Mouse (Mus musculus): ENCODE measurements around the gene Fmnl3. TPM values are rescaled to one million over a fixed set of nuclear protein-coding genes. Genes with fewer than 3 reads are reported as not detected.

Gene Fmnl3
- total RNA-seq, 1 experiment from 2014 or later, result 32.8 TPM

DNA sequence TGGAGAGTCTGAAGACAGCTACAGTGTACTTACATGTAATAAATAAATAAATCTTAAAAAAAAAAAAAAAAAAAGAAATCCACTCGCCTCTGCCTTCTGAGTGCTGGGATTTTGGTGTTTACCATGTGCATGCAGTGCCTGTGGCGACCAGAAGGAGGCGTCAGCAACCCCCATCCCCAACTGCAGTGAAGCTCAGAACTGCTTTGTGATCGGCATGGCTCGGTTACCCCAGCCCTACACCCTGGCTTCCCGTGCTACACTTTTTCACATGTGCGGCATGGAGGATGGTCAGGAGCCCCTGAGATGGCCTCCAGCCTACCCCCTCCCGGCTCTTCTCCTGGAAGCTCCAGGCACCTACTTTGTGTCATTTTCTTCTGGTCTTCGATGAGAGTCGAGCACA is 86.8 kb downstream of the Fmnl3 start:
- peak; percentile 25; the same call in 1 of the 2 replicates for ATAC-seq (ENCODE audit: extremely low read depth, insufficient number of reproducible peaks, low FRiP score, poor library complexity, severe bottlenecking)

DNA sequence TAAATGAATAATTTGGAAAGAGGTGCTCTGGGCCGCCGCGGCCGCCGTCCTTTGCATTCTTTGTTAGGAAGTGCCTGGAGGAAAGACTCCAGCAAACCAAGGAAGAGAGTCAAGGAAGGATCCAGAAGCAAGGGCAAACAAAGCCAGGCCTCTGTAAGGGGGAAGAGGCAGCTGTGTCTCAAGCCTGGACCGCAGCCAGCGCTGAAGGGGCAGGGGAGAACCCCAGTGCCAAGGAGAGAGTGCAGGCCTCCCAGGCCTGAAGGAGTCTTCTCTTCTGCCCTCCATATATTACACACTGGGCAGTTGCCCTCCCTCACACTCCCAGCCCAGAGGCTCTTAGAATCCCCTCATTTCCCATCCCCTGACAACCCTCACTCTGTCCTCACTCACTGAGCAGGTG is 92.0 kb downstream of the Fmnl3 start:
- ATAC-seq (ENCODE audit: extremely low read depth, insufficient number of reproducible peaks, low FRiP score, poor library complexity, severe bottlenecking), result no peak

DNA sequence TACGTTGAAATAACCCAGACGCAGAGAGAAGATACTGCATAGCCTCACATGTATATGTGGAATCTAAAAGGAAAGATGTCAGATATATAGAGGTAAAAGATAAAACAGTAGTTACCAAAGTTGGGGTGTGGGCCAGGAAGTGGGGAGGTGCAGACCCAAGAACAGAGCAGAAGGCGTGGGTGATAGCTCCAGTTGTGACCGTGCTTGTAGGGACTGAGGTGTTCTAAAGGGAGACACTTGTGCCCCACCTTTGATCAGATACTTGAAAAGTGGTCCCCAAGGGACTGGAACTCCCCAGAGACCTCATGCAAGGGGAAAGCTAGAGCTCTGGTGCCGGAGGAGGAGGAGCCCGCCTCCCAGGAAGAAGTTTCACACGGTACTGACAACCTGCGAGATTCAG is 94.2 kb downstream of the Fmnl3 start:
- ATAC-seq (ENCODE audit: extremely low read depth, insufficient number of reproducible peaks, low FRiP score, poor library complexity, severe bottlenecking), result no peak

Other genes with a start within 250 kb of the Fmnl3 start
- not detected in 2 replicates for gene Spats2, start 244.6 kb downstream of the Fmnl3 start, total RNA-seq (2017)
- gene Kcnh3, start 145.6 kb downstream of the Fmnl3 start, total RNA-seq (2017), result 0.12 TPM in 1 of 2 replicates, not detected in the other
- 37.9 and 43.1 TPM in 2 replicates for gene Mcrs1, start 118.5 kb downstream of the Fmnl3 start, total RNA-seq (2017)
- 6.1 and 13.2 TPM in 2 replicates for gene Prpf40b, start 75.4 kb downstream of the Fmnl3 start, total RNA-seq (2017)
- not detected in 2 replicates for gene Fam186b, start 74.6 kb downstream of the Fmnl3 start, total RNA-seq (2017)
- gene Tmbim6, start 22.4 kb upstream of the Fmnl3 start, total RNA-seq (2017), result 314 and 339 TPM in 2 replicates
- gene Nckap5l, start 87.3 kb upstream of the Fmnl3 start, total RNA-seq (2017), result 1.7 and 2.0 TPM in 2 replicates
- gene Bcdin3d, start 104.2 kb upstream of the Fmnl3 start, total RNA-seq (2017), result 9.1 and 11.3 TPM in 2 replicates
- gene Faim2, start 157.7 kb upstream of the Fmnl3 start, total RNA-seq (2017), result not detected in 2 replicates
- not detected in 2 replicates for gene Aqp2, start 208.6 kb upstream of the Fmnl3 start, total RNA-seq (2017)
- gene Aqp5, start 220.3 kb upstream of the Fmnl3 start, total RNA-seq (2017), result not detected in 2 replicates
- not detected in 2 replicates for gene Aqp6, start 230.9 kb upstream of the Fmnl3 start, total RNA-seq (2017)

All from neutrophil, adult 5-6 weeks (primary cell).